Mouse (Mus musculus): ENCODE data around the gene Olfr1. TPM values are rescaled to one million over a fixed set of nuclear protein-coding genes. Genes with fewer than 3 reads are reported as not detected.

Olfr1 gene
- not detected in 2 replicates for polyA plus RNA-seq (2012; rRNA removed)

DNA sequence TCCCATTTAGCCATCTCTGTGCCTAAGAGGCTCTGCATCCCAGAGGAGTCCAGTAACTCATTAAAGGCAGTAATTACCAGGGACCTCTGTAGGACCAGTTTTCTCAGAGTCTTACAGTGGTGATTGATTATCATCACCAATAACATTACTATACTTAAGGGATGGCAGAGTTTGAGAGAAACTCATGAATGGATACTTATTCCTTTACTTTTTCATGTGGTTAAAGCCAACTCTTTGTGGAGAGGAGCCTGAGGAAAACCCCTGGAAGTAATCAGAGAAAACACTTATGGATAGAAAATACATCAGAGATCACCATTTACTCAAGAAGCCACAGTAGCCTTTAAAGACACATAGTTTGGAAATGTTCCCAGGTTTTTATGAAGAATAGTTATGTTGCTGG, at the start of gene Olfr1:
Gene Olfr1 (minus strand): TSS at position 101 of the 400 bp plus-strand sequence.
- no peak for DNase-seq (ENCODE audit: extremely low spot score in 1 of 2, low spot score in 1 of 2)

DNA sequence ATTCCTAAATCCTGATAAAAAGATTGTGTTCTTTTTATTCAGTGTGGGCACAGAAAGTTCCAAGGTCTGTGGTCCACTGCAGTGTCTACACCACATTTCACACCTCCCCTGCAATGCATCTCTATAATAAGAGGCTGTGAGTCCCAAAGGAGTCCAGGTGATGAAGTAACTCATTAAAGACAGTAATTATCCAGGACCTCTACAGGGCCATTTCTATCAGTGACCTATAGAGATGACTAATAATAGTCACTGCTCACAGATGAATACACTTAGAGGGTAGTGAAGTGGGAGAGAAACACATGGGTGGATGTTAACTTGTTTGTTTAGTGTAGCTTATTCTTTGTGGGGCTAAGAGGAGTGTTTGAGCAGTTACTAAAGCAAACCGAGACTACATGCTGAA, 29.0 kb upstream of the Olfr1 start, which contains the start of gene Olfr378:
Gene Olfr378 (minus strand): TSS at position 101 of the 400 bp plus-strand sequence.
- no peak for DNase-seq (ENCODE audit: extremely low spot score in 1 of 2, low spot score in 1 of 2)

DNA sequence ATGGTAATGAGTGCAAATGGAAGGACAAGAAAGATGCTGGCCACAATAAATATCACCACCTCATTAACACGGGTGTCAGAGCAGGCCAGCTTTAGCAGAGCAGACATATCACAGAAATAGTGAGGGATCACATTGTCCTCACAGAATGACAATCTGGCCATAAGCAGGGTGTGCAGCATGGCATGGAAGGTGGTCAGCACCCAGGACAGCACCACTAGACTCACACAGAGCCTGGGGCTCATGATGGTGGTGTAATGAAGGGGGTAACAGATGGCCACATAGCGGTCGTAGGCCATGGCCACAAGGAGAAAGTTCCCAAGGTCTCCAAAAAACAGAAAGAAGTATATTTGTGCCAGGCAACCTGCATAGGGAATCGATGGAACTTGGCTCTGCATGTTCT, 4.0 kb downstream of the Olfr1 start:
- no peak for DNase-seq (ENCODE audit: extremely low spot score in 1 of 2, low spot score in 1 of 2)

DNA sequence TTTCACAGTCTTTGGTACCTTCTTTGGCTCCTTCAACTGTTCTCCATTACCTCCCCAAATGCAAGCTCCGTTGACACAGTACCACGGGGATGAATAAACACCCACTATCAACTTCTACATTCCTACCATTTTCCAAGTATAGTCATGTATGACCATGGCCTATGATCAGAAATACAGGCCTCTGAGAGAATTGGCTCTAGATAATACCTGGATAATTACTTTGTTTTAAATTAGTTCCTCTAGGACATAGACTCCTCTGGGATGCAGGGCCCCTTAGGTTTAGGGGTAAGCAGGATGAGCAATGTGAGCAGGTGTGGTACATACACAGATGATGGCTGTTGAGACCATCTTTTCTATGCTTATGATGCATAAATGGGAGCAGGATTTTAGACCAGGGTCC, 28.5 kb downstream of the Olfr1 start, which contains the start of gene Olfr376:
Gene Olfr376 (plus strand): TSS at position 301 of the 400 bp plus-strand sequence.
- DNase-seq (ENCODE audit: extremely low spot score in 1 of 2, low spot score in 1 of 2), result no peak

DNA sequence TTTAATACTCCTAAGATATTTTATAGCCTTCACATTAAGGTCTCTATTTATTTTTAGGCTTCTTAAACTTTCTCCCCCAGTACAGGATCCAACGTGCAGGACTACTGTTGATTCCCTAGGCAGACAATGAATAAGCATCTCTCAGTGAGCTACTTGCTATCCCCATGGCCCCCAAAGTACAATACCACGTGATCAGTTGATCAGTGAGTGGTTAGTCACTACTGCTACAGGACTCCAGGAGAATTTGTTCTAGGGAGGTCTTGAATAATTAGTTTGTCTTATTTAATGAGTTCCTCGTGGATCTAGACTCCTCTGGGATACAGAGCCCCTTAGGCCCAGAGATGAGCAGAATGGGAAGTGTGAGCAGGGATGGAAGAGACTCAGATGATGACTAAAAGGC, 48.9 kb downstream of the Olfr1 start, which contains the start of gene Olfr20:
Gene Olfr20 (plus strand): TSS at position 301 of the 400 bp plus-strand sequence.
- DNase-seq (ENCODE audit: extremely low spot score in 1 of 2, low spot score in 1 of 2), result no peak

Other genes with a start within 250 kb of the Olfr1 start
- 0.26 and 0.74 TPM in 2 replicates for gene P2rx5, start 239.2 kb downstream of the Olfr1 start, polyA plus RNA-seq (2012; rRNA removed)
- gene Emc6, start 222.6 kb downstream of the Olfr1 start, polyA plus RNA-seq (2012; rRNA removed), result 63.0 and 66.5 TPM in 2 replicates
- 23.9 and 24.6 TPM in 2 replicates for gene Tax1bp3, start 222.5 kb downstream of the Olfr1 start, polyA plus RNA-seq (2012; rRNA removed)
- 25.9 and 26.0 TPM in 2 replicates for gene Ctns, start 200.6 kb downstream of the Olfr1 start, polyA plus RNA-seq (2012; rRNA removed)
- 5.0 and 5.4 TPM in 2 replicates for gene Shpk, start 200.2 kb downstream of the Olfr1 start, polyA plus RNA-seq (2012; rRNA removed)
- 0.36 TPM in 2 replicates for gene Trpv1, start 165.3 kb downstream of the Olfr1 start, polyA plus RNA-seq (2012; rRNA removed)
- 0.46 and 0.56 TPM in 2 replicates for gene Trpv3, start 132.2 kb downstream of the Olfr1 start, polyA plus RNA-seq (2012; rRNA removed)
- 26.8 and 29.9 TPM in 2 replicates for gene Aspa, start 70.0 kb downstream of the Olfr1 start, polyA plus RNA-seq (2012; rRNA removed)
- not detected in 2 replicates for gene Gm49340, start 69.9 kb downstream of the Olfr1 start, polyA plus RNA-seq (2012; rRNA removed)
- gene Spata22, start 69.9 kb downstream of the Olfr1 start, polyA plus RNA-seq (2012; rRNA removed), result 0.20 TPM in 1 of 2 replicates, not detected in the other
- 0.04 TPM in 1 of 2 replicates, not detected in the other for gene Olfr20, start 48.8 kb downstream of the Olfr1 start, polyA plus RNA-seq (2012; rRNA removed)
- gene Olfr376, start 28.4 kb downstream of the Olfr1 start, polyA plus RNA-seq (2012; rRNA removed), result 0.14 and 0.25 TPM in 2 replicates
- gene Olfr378, start 28.9 kb upstream of the Olfr1 start, polyA plus RNA-seq (2012; rRNA removed), result not detected in 2 replicates
- gene Olfr380, start 57.9 kb upstream of the Olfr1 start, polyA plus RNA-seq (2012; rRNA removed), result not detected in 2 replicates
- not detected in 2 replicates for gene Olfr381, start 92.0 kb upstream of the Olfr1 start, polyA plus RNA-seq (2012; rRNA removed)
- not detected in 2 replicates for gene Olfr382, start 117.6 kb upstream of the Olfr1 start, polyA plus RNA-seq (2012; rRNA removed)
- gene Olfr385, start 193.4 kb upstream of the Olfr1 start, polyA plus RNA-seq (2012; rRNA removed), result not detected in 2 replicates
- not detected in 2 replicates for gene Olfr384, start 199.0 kb upstream of the Olfr1 start, polyA plus RNA-seq (2012; rRNA removed)